Mouse (Mus musculus): ENCODE results near the gene Ankrd12.
"Not testable (repeated sequence)": the region's sequence is repeated elsewhere in the genome, so short reads cannot be mapped to it uniquely, and the experiment has no call there.

Ankrd12 gene

GRCm38 (mm10) chr17:66084486-66084885, 7.6 kb upstream of the Ankrd12 start:
- no peak for DNase-seq (ENCODE audit: low spot score)

- DNase-seq (ENCODE audit: low spot score): no peak
Observed at GRCm38 (mm10) chr17:66077437-66077850, 555 bp upstream of the Ankrd12 start.

GRCm38 (mm10) chr17:66076174-66076927, 538 bp downstream of the Ankrd12 start:
- no peak for DNase-seq (ENCODE audit: low spot score)

- DNase-seq (ENCODE audit: low spot score): no peak
Observed at GRCm38 (mm10) chr17:66075827-66076173, 1.1 kb downstream of the Ankrd12 start.

- DNase-seq (ENCODE audit: low spot score): no peak
Observed at GRCm38 (mm10) chr17:66073971-66074370, 2.9 kb downstream of the Ankrd12 start.

GRCm38 (mm10) chr17:66069036-66069435, 7.9 kb downstream of the Ankrd12 start:
- DNase-seq (ENCODE audit: low spot score): not testable (repeated sequence)

GRCm38 (mm10) chr17:66065115-66065514, 11.8 kb downstream of the Ankrd12 start:
- no peak for DNase-seq (ENCODE audit: low spot score)

- no peak for DNase-seq (ENCODE audit: low spot score)
Observed at GRCm38 (mm10) chr17:66061241-66061938, 15.5 kb downstream of the Ankrd12 start.

GRCm38 (mm10) chr17:66058160-66058559, 18.7 kb downstream of the Ankrd12 start:
- DNase-seq (ENCODE audit: low spot score): no peak

- DNase-seq (ENCODE audit: low spot score): no peak
Observed at GRCm38 (mm10) chr17:66057145-66057544, 19.7 kb downstream of the Ankrd12 start.

GRCm38 (mm10) chr17:66053349-66053748, 23.5 kb downstream of the Ankrd12 start:
- no peak for DNase-seq (ENCODE audit: low spot score)

- DNase-seq (ENCODE audit: low spot score): no peak
Observed at GRCm38 (mm10) chr17:66048795-66049194, 28.1 kb downstream of the Ankrd12 start.

- DNase-seq (ENCODE audit: low spot score): no peak
Observed at GRCm38 (mm10) chr17:66048199-66048598, 28.7 kb downstream of the Ankrd12 start.

GRCm38 (mm10) chr17:66043679-66044078, 33.2 kb downstream of the Ankrd12 start:
- DNase-seq (ENCODE audit: low spot score): not testable (repeated sequence)

- no peak for DNase-seq (ENCODE audit: low spot score)
Observed at GRCm38 (mm10) chr17:66041020-66041419, 35.9 kb downstream of the Ankrd12 start.

GRCm38 (mm10) chr17:66033239-66033638, 43.6 kb downstream of the Ankrd12 start:
- no peak for DNase-seq (ENCODE audit: low spot score)

- DNase-seq (ENCODE audit: low spot score): no peak
Observed at GRCm38 (mm10) chr17:66031991-66032390, 44.9 kb downstream of the Ankrd12 start.

- no peak for DNase-seq (ENCODE audit: low spot score)
Observed at GRCm38 (mm10) chr17:66024211-66024610, 52.7 kb downstream of the Ankrd12 start.

- no peak for DNase-seq (ENCODE audit: low spot score)
Observed at GRCm38 (mm10) chr17:66011790-66012189, 65.1 kb downstream of the Ankrd12 start.

GRCm38 (mm10) chr17:66007892-66008291, 69.0 kb downstream of the Ankrd12 start:
- DNase-seq (ENCODE audit: low spot score): no peak

- DNase-seq (ENCODE audit: low spot score): no peak
Observed at GRCm38 (mm10) chr17:66007473-66007872, 69.4 kb downstream of the Ankrd12 start.

- no peak for DNase-seq (ENCODE audit: low spot score)
Observed at GRCm38 (mm10) chr17:65988151-65988820, 88.6 kb downstream of the Ankrd12 start.

GRCm38 (mm10) chr17:65976720-65977119, 100.2 kb downstream of the Ankrd12 start:
- not testable (repeated sequence) for DNase-seq (ENCODE audit: low spot score)
